Mouse (Mus musculus) heart, embryonic 12.5 days (tissue): ENCODE data around the gene Cox6a2. TPM values are rescaled to one million over a fixed set of nuclear protein-coding genes. Genes with fewer than 3 reads are reported as not detected.

Source experiments
- ATAC-seq: fragments of 200-750 bp; cut with Nextera tagmentation; 2 replicates; pipeline ENCODE4 v1.8.0; 2017; ENCODE audit warnings: moderate TSS enrichment, moderate library complexity; ENCODE audit not compliant: insufficient number of reproducible peaks, low FRiP score
- H3K27ac ChIP-seq: fragments of 300-500 bp; sonication (generic); 2 replicates; pipeline ENCODE4 v1.5.1; 2016; ENCODE audit warnings: mild to moderate bottlenecking, moderate library complexity; ENCODE audit not compliant: poor library complexity, severe bottlenecking
- H3K27me3 ChIP-seq: fragments of 300-500 bp; sonication (generic); replicated peaks from 2 replicates; pipeline ENCODE4 v1.6.1; 2016; ENCODE audit warnings: mild to moderate bottlenecking, moderate library complexity
- H3K36me3 ChIP-seq: fragments of 300-500 bp; sonication (generic); 2 replicates; pipeline ENCODE4 v1.6.1; 2016; ENCODE audit warnings: mild to moderate bottlenecking, moderate library complexity
- H3K4me1 ChIP-seq: fragments of 300-500 bp; sonication (generic); replicated peaks from 2 replicates; pipeline ENCODE4 v1.6.1; 2016; ENCODE audit warnings: mild to moderate bottlenecking
- H3K4me2 ChIP-seq: fragments of 300-500 bp; sonication (generic); 2 replicates; pipeline ENCODE4 v1.6.1; 2016; ENCODE audit warnings: mild to moderate bottlenecking, moderate library complexity
- H3K4me3 ChIP-seq: fragments of 300-500 bp; sonication (generic); 2 replicates; pipeline ENCODE4 v1.5.1; 2016; ENCODE audit warnings: mild to moderate bottlenecking
- H3K9ac ChIP-seq: fragments of 300-500 bp; sonication (generic); 2 replicates; pipeline ENCODE4 v1.6.1; 2016; ENCODE audit warnings: mild to moderate bottlenecking, moderate library complexity
- H3K9me3 ChIP-seq: fragments of 300-500 bp; sonication (generic); replicated peaks from 2 replicates; pipeline ENCODE4 v1.6.1; 2016; ENCODE audit warnings: mild to moderate bottlenecking, moderate library complexity
- WGBS: fragments of 180-500 bp; shearing (Covaris S2); methylation state at CpG from one replicate; pipeline ENCODE4 v1.1.7; 2016; 5-methylcytosine and 5-hydroxymethylcytosine counted together
- polyA plus RNA-seq: library from polyadenylated mRNA; unstranded; fragments of >200 nt; fragmentation: Nextera tagmentation; extraction: Ambion mirVana; gene quantifications from 2 replicates; pipeline ENCODE4 v1.2.1, GENCODE M21; 2016

The Cox6a2 gene
- 632 and 633 TPM in 2 replicates for polyA plus RNA-seq

GRCm38 (mm10) chr7:128206152-128206551 is at the start of gene Cox6a2:
Cox6a2 (minus strand) TSS chr7:128206387.
- H3K27me3 ChIP-seq = no peaks in the 10 kb centered on the region
- peak within 1 kb of the TSS; percentile 55 for H3K4me3 ChIP-seq
- peak; percentile 48; the same call in 1 of the 2 replicates for ATAC-seq
- H3K9me3 ChIP-seq = no peaks in the 10 kb centered on the region
- H3K36me3 ChIP-seq = peaks cover 5% of the 10 kb centered on the region; the same call in 1 of the 2 replicates
- peaks cover 8% of the 10 kb centered on the region; the same call in 1 of the 2 replicates for H3K4me1 ChIP-seq
- peak within 1 kb of the TSS; percentile 90 for H3K27ac ChIP-seq
- peak within 1 kb of the TSS; percentile 70 for H3K9ac ChIP-seq
- 46% methylated on average over 6 of the region's 6 CpGs for WGBS
- H3K4me2 ChIP-seq = peak within 1 kb of the TSS; percentile 63

- 83% methylated on average over 5 of the region's 5 CpGs for WGBS
- Histone ChIP-seq H3K27me3 (no peaks in the 10 kb centered on the region), H3K36me3 (peaks cover 35% of the 10 kb centered on the region), H3K4me1 (peaks cover 38% of the 10 kb centered on the region), H3K9ac (no peak overlapping the region), H3K4me2 (no peak overlapping the region), H3K27ac (no peak overlapping the region), H3K9me3 (no peaks in the 10 kb centered on the region), H3K4me3 (no peak overlapping the region)
- ATAC-seq = no peak
These were observed 49.6 kb upstream of the Cox6a2 start for GRCm38 (mm10) chr7:128255757-128256156.

- no peak for ATAC-seq
- Histone ChIP-seq H3K36me3 (peaks cover 43% of the 10 kb centered on the region), H3K9ac (no peak overlapping the region), H3K4me2 (no peak overlapping the region), H3K4me1 (peaks cover 45% of the 10 kb centered on the region), H3K4me3 (no peak overlapping the region), H3K9me3 (no peaks in the 10 kb centered on the region), H3K27me3 (no peaks in the 10 kb centered on the region), H3K27ac (no peak overlapping the region)
- WGBS = 52% methylated on average over 2 of the region's 2 CpGs
These were observed 48.8 kb upstream of the Cox6a2 start for GRCm38 (mm10) chr7:128254978-128255377.

GRCm38 (mm10) chr7:128252609-128253008 is 46.4 kb upstream of the Cox6a2 start:
- Histone ChIP-seq H3K4me3 (no peak overlapping the region), H3K9me3 (no peaks in the 10 kb centered on the region), H3K9ac (no peak overlapping the region), H3K4me1 (peaks cover 59% of the 10 kb centered on the region), H3K27me3 (no peaks in the 10 kb centered on the region), H3K4me2 (no peak overlapping the region), H3K36me3 (peaks cover 61% of the 10 kb centered on the region), H3K27ac (no peak overlapping the region)
- ATAC-seq = no peak
- 33% methylated on average over 24 of the region's 24 CpGs for whole genome bisulfite sequencing

GRCm38 (mm10) chr7:128251946-128252345 is 45.8 kb upstream of the Cox6a2 start:
- H3K27me3 ChIP-seq = no peaks in the 10 kb centered on the region
- WGBS = 59% methylated on average over 12 of the region's 12 CpGs
- ATAC-seq = no peak
- H3K9me3 ChIP-seq = no peaks in the 10 kb centered on the region
- peaks cover 61% of the 10 kb centered on the region for H3K36me3 ChIP-seq
- H3K9ac ChIP-seq = peak overlapping the region; percentile 47; the same call in 1 of the 2 replicates
- H3K4me2 ChIP-seq = no peak overlapping the region
- no peak overlapping the region for H3K4me3 ChIP-seq
- H3K4me1 ChIP-seq = peaks cover 52% of the 10 kb centered on the region
- H3K27ac ChIP-seq = no peak overlapping the region

- Histone ChIP-seq H3K27ac (no peak overlapping the region), H3K36me3 (peaks cover 64% of the 10 kb centered on the region), H3K27me3 (no peaks in the 10 kb centered on the region), H3K9ac (no peak overlapping the region), H3K4me3 (no peak overlapping the region), H3K4me1 (peaks cover 53% of the 10 kb centered on the region), H3K9me3 (no peaks in the 10 kb centered on the region), H3K4me2 (no peak overlapping the region)
- ATAC-seq = no peak
- WGBS = 81% methylated on average over 5 of the region's 5 CpGs
These were observed 43.8 kb upstream of the Cox6a2 start for GRCm38 (mm10) chr7:128249998-128250397.

- Histone ChIP-seq H3K27me3 (no peaks in the 10 kb centered on the region), H3K4me1 (peaks cover 53% of the 10 kb centered on the region), H3K27ac (0 out of 2 replicates have a peak overlapping the region, but pooled peaks have one; percentile 16), H3K9ac (peak overlapping the region; percentile 90), H3K9me3 (no peaks in the 10 kb centered on the region), H3K36me3 (peaks cover 66% of the 10 kb centered on the region), H3K4me3 (peak overlapping the region; percentile 76), H3K4me2 (peak overlapping the region; percentile 85)
- no peak for ATAC-seq
- 74% methylated on average over 10 of the region's 10 CpGs for WGBS
These were observed 42.2 kb upstream of the Cox6a2 start for GRCm38 (mm10) chr7:128248081-128249042.

- Histone ChIP-seq H3K36me3 (peaks cover 66% of the 10 kb centered on the region), H3K4me3 (peak overlapping the region; percentile 76)
These were observed 41.3 kb upstream of the Cox6a2 start for GRCm38 (mm10) chr7:128247443-128247842.

GRCm38 (mm10) chr7:128246496-128247391 is 40.6 kb upstream of the Cox6a2 start, which contains the start of gene Tgfb1i1:
Tgfb1i1 (plus strand) TSS chr7:128246812.
- H3K27me3 ChIP-seq = no peaks in the 10 kb centered on the region
- peaks cover 66% of the 10 kb centered on the region for H3K36me3 ChIP-seq
- peak within 1 kb of the TSS; percentile 97 for H3K27ac ChIP-seq
- peak; percentile 86 for ATAC-seq
- peak within 1 kb of the TSS; percentile 76 for H3K4me3 ChIP-seq
- H3K9me3 ChIP-seq = no peaks in the 10 kb centered on the region
- H3K9ac ChIP-seq = peak within 1 kb of the TSS; percentile 90
- H3K4me1 ChIP-seq = peaks cover 42% of the 10 kb centered on the region
- 1% methylated on average over 26 of the region's 30 CpGs for WGBS
- peak within 1 kb of the TSS; percentile 85 for H3K4me2 ChIP-seq

More at GRCm38 (mm10) chr7:128247443-128247842, 41.3 kb upstream of the Cox6a2 start:
- 1% methylated on average over 13 of the region's 13 CpGs for WGBS
- peak overlapping the region; percentile 90 for H3K9ac ChIP-seq
- H3K27me3 ChIP-seq = no peaks in the 10 kb centered on the region
- peak overlapping the region; percentile 85 for H3K4me2 ChIP-seq
- peak overlapping the region; percentile 97 for H3K27ac ChIP-seq
- peaks cover 49% of the 10 kb centered on the region for H3K4me1 ChIP-seq
- no peaks in the 10 kb centered on the region for H3K9me3 ChIP-seq
- peak; percentile 84 for ATAC-seq

- peak overlapping the region; percentile 85 for H3K4me2 ChIP-seq
- H3K27me3 ChIP-seq = no peaks in the 10 kb centered on the region
These were observed 39.4 kb upstream of the Cox6a2 start for GRCm38 (mm10) chr7:128245547-128245946.

More at GRCm38 (mm10) chr7:128245547-128245946, 39.4 kb upstream of the Cox6a2 start:
- ATAC-seq = no peak
- H3K27ac ChIP-seq = peak overlapping the region; percentile 97; the same call in 1 of the 2 replicates
- no peaks in the 10 kb centered on the region for H3K9me3 ChIP-seq
- peaks cover 38% of the 10 kb centered on the region for H3K4me1 ChIP-seq
- peaks cover 67% of the 10 kb centered on the region for H3K36me3 ChIP-seq
- no peak overlapping the region for H3K4me3 ChIP-seq
- WGBS = 88% methylated on average over 4 of the region's 4 CpGs
- H3K9ac ChIP-seq = peak overlapping the region; percentile 90
